Mouse (Mus musculus) embryonic facial prominence, embryonic 11.5 days (tissue): Measurements from ENCODE around the gene Col4a2. TPM values are rescaled to one million over a fixed set of nuclear protein-coding genes. Genes with fewer than 3 reads are reported as not detected.

Source experiments
- ATAC-seq: fragments of 200-750 bp; cut with Nextera tagmentation; replicated peaks from 2 replicates; pipeline ENCODE4 v1.8.0; 2017; ENCODE audit warnings: low read depth; ENCODE audit not compliant: insufficient number of reproducible peaks, low FRiP score, low TSS enrichment
- DNase-seq: peaks from one replicate; pipeline ENCODE4 v3.0.0-alpha.2; 2015; ENCODE audit warnings: low spot score
- H3K27ac ChIP-seq: fragments of 300-500 bp; sonication (generic); replicated peaks from 2 replicates; pipeline ENCODE4 v1.5.1; 2014; ENCODE audit warnings: mild to moderate bottlenecking, low read depth, low read length, control low read depth
- H3K27me3 ChIP-seq: fragments of 300-500 bp; sonication (generic); 2 replicates; pipeline ENCODE4 v1.6.1; 2014; ENCODE audit warnings: mild to moderate bottlenecking, low read length, moderate library complexity, mixed read lengths; ENCODE audit not compliant: control insufficient read depth, insufficient read depth
- H3K36me3 ChIP-seq: fragments of 300-500 bp; sonication (generic); replicated peaks from 2 replicates; pipeline ENCODE4 v1.6.1; 2014; ENCODE audit warnings: low read depth, mild to moderate bottlenecking, low read length, moderate library complexity, mixed read lengths; ENCODE audit not compliant: control insufficient read depth, insufficient read depth
- H3K4me1 ChIP-seq: fragments of 300-500 bp; sonication (generic); 2 replicates; pipeline ENCODE4 v1.6.1; 2014; ENCODE audit warnings: low read length, mixed read lengths; ENCODE audit not compliant: control insufficient read depth, insufficient read depth
- H3K4me2 ChIP-seq: fragments of 300-500 bp; sonication (generic); 2 replicates; pipeline ENCODE4 v1.6.1; 2014; ENCODE audit warnings: low read depth, mild to moderate bottlenecking, control low read depth, low read length, moderate library complexity
- H3K4me3 ChIP-seq: fragments of 300-500 bp; sonication (generic); 2 replicates; pipeline ENCODE4 v1.5.1; 2014; ENCODE audit warnings: low read depth, low read length, control low read depth
- H3K9ac ChIP-seq: fragments of 300-500 bp; sonication (generic); replicated peaks from 2 replicates; pipeline ENCODE4 v1.6.1; 2014; ENCODE audit warnings: mild to moderate bottlenecking, control low read depth, low read length
- H3K9me3 ChIP-seq: fragments of 300-500 bp; sonication (generic); replicated peaks from 2 replicates; pipeline ENCODE4 v1.6.1; 2016; ENCODE audit warnings: mild to moderate bottlenecking, low read length, inconsistent platforms, mixed read lengths; ENCODE audit not compliant: control insufficient read depth
- WGBS: fragments of 180-500 bp; shearing (Covaris S2); extraction: QIAGEN DNeasy Blood & Tissue Kit; methylation state at CpG from one replicate; pipeline ENCODE4 v1.1.7; 2014; 5-methylcytosine and 5-hydroxymethylcytosine counted together
- polyA plus RNA-seq: library from polyadenylated mRNA; unstranded; fragments of >200 nt; fragmentation: Nextera tagmentation; extraction: Ambion mirVana; gene quantifications from 2 replicates; pipeline ENCODE4 v1.2.1, GENCODE M21; 2014

Col4a2 gene
- polyA plus RNA-seq, 1 experiment from 2014 or later, result 26.7 TPM

DNA sequence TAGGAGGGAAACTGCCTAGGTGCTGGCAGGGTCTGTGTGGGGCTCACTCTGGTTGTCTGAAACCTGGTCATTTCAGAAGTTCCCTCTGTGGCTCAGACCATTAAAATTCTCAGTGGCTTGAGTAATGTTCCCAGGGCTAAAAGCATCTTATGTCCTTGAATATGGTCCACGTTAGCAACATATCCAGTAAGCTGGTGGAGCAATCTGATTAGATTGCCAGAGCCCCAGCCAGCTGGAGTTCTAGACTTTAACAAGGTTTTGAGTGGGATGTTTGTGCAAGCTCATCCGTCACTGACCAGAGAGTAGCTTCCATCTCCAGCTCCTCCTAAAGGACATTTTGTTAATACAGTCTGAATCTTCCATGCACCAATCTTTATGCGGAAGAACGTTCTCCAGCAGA is 72.2 kb downstream of the Col4a2 start:
- DNase-seq (no peak), ATAC-seq (no peak)
- Histone ChIP-seq H3K36me3 (no peaks in the 10 kb centered on the region), H3K9ac (no peak overlapping the region), H3K9me3 (no peaks in the 10 kb centered on the region), H3K4me1 (no peaks in the 10 kb centered on the region), H3K4me3 (no peak overlapping the region), H3K4me2 (no peak overlapping the region), H3K27me3 (no peaks in the 10 kb centered on the region), H3K27ac (no peak overlapping the region)
- WGBS, result 79% methylated on average over 4 of the region's 4 CpGs

DNA sequence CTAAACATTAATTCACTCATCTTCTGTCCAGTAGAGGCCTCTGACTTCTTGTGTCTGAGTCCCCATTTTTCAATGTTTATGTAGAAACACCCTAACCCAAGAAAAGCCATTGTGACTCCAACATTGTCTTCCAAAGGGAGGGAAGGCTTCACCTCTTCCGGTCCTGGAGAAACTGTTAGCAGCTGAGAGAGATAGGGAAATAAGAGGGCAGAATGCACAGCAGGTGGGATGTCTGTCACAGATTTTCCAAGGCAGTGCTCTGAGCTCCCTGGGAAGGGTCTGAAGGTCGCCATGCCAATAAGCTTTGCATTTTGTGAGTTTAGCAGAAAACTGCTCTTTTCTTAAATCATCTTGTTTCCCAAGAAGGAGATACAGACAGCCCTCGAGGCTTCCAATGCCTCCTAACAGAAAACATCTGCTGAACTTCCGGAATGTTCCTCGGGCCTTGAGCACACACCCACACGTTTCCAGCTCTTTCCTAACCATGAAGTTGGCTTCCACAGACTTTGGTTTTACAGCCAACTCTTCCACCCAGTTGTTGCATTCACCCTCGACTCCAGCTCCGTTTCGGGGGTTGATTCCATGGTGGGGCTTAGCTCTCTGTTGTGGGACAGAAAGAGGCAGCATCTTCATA is 72.8 kb downstream of the Col4a2 start:
- Histone ChIP-seq H3K9me3 (no peaks in the 10 kb centered on the region), H3K36me3 (no peaks in the 10 kb centered on the region), H3K27me3 (no peaks in the 10 kb centered on the region), H3K4me3 (no peak overlapping the region), H3K4me1 (no peaks in the 10 kb centered on the region), H3K27ac (no peak overlapping the region), H3K9ac (no peak overlapping the region), H3K4me2 (no peak overlapping the region)
- 60% methylated on average over 9 of the region's 9 CpGs for WGBS
- ATAC-seq, result no peak
- peak; percentile 59 for DNase-seq

DNA sequence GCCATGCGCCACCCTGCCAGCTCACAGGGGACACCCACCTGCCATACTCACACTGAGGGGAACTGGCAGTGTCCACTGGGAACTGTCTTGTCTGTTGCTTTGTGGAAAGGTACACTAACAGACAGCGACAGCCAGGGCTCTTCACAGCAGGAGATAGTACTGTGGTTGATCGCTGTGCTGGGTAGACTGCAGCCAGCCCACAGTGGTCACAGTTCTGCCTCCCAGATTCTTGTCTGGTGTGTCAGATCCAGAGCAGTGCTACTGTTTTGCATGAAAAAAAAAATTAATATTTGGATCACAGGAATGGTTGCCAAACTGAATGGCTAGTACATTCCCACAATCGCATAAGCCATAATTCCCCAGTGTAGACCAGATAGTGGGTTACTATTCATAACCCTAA is 74.7 kb downstream of the Col4a2 start:
- ATAC-seq (no peak), DNase-seq (no peak)
- no peaks in the 10 kb centered on the region for H3K4me1 ChIP-seq
- H3K4me2 ChIP-seq, result no peak overlapping the region
- no peaks in the 10 kb centered on the region for H3K27me3 ChIP-seq
- no peaks in the 10 kb centered on the region for H3K9me3 ChIP-seq
- H3K9ac ChIP-seq, result no peak overlapping the region
- H3K36me3 ChIP-seq, result no peaks in the 10 kb centered on the region
- H3K27ac ChIP-seq, result no peak overlapping the region
- no peak overlapping the region for H3K4me3 ChIP-seq
- WGBS, result 91% methylated on average over 4 of the region's 4 CpGs

DNA sequence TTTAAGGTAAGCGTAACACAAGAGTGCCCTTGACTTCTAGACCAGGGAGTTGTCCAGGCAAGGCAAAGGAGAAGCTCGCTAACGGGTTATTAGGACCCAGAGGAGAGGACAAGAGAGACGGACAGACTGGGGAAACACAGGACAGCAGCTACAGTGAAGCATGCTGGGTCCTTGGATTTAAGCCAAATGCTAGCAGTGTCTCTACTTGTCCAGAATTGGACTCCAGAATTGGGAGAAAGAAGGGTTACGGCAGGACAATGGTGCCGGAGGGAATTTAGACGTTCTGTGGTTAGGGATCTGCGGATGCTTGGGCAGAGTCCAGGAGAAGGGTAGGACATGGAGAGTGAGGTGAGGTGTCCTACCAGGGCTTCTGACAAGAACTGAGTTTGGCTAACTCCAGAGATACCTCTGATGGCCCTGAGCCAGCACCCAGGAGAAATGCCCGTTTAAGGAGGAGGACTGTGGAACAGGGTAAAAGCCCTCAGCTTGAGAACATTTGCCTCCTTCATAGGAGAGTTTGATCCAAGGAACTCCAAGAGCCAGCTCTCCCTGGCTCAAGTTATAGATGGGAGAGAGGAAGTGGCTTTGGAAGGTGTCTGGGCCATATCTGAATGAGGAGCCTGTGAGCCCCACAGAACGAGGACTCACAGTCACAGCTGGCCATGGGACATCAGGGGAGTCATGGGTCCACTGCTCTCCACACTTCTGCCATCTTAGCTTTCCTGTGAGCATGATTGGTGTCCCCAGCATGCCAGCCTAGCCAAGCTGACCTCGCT is 76.9 kb downstream of the Col4a2 start:
- H3K9me3 ChIP-seq, result no peaks in the 10 kb centered on the region
- no peak overlapping the region for H3K4me3 ChIP-seq
- 91% methylated on average over 11 of the region's 11 CpGs for WGBS
- H3K9ac ChIP-seq, result no peak overlapping the region
- no peak overlapping the region for H3K4me2 ChIP-seq
- no peaks in the 10 kb centered on the region for H3K36me3 ChIP-seq
- H3K27me3 ChIP-seq, result no peaks in the 10 kb centered on the region
- H3K4me1 ChIP-seq, result no peaks in the 10 kb centered on the region
- DNase-seq, result no peak
- no peak overlapping the region for H3K27ac ChIP-seq
- no peak for ATAC-seq

- Histone ChIP-seq H3K9ac (no peak overlapping the region), H3K27me3 (no peaks in the 10 kb centered on the region), H3K9me3 (no peaks in the 10 kb centered on the region), H3K27ac (no peak overlapping the region), H3K4me3 (no peak overlapping the region), H3K4me2 (no peak overlapping the region), H3K4me1 (no peaks in the 10 kb centered on the region), H3K36me3 (no peaks in the 10 kb centered on the region)
- 5% methylated on average over 1 of the region's 1 CpGs for WGBS
- DNase-seq (peak; percentile 84), ATAC-seq (no peak)
Measured at GRCm38 (mm10) chr8:11392739-11393138, 80.1 kb downstream of the Col4a2 start.

GRCm38 (mm10) chr8:11393161-11393560 is 80.6 kb downstream of the Col4a2 start:
- DNase-seq, result peak; percentile 46
- no peak overlapping the region for H3K9ac ChIP-seq
- H3K4me2 ChIP-seq, result no peak overlapping the region
- H3K27me3 ChIP-seq, result no peaks in the 10 kb centered on the region
- no peak overlapping the region for H3K27ac ChIP-seq
- no peaks in the 10 kb centered on the region for H3K36me3 ChIP-seq
- H3K9me3 ChIP-seq, result no peaks in the 10 kb centered on the region
- H3K4me3 ChIP-seq, result no peak overlapping the region
- 41% methylated on average over 7 of the region's 7 CpGs for WGBS
- no peaks in the 10 kb centered on the region for H3K4me1 ChIP-seq
- ATAC-seq, result no peak; the same call in 1 of the 2 replicates

DNA sequence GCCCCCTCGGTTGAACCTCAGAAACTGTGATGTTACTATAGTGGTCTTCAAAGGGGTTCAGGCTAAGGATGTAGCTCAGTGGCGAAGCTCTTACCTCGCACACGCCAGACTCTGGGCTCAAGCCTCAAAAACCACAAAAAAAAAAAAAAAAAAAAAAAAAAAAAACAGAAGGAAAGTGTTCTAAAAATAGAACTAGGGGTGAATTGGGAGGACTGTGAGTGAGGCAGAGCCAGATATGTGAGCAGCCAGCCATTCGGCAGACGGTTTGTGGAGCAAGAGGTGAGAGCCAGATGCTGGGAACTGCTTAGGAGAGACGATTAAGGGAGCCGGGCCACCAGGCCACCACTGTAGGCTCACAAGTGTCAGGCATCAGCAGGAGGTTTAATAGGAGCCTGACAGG is 81.0 kb downstream of the Col4a2 start:
- Histone ChIP-seq H3K4me3 (no peak overlapping the region), H3K9ac (no peak overlapping the region), H3K4me1 (no peaks in the 10 kb centered on the region), H3K9me3 (no peaks in the 10 kb centered on the region), H3K36me3 (no peaks in the 10 kb centered on the region), H3K4me2 (no peak overlapping the region), H3K27ac (no peak overlapping the region), H3K27me3 (no peaks in the 10 kb centered on the region)
- 38% methylated on average over 8 of the region's 8 CpGs for WGBS
- no peak for DNase-seq
- no peak for ATAC-seq

DNA sequence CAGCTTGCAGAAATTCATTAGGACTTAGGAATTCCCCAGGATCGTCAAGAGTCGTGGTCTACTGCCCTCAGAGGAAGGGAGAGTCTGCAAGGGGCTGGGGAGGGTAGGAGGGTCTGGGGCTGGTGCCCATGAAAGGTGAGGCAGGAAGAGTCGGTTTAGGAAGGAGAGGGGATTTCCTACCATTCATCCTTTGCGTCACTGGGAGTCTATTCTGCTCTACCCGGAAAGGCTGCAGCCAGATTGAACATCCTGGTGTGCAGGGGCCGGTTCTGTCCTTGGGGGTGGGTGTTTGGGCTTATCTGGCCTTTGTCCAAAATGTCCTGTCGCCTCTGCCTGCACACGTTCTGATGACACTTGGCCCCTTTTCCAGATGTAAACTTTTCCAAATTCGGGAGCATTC is 82.2 kb downstream of the Col4a2 start:
- 70% methylated on average over 9 of the region's 9 CpGs for WGBS
- no peak overlapping the region for H3K9ac ChIP-seq
- H3K27ac ChIP-seq, result no peak overlapping the region
- H3K4me2 ChIP-seq, result no peak overlapping the region
- ATAC-seq, result no peak
- H3K4me1 ChIP-seq, result no peaks in the 10 kb centered on the region
- no peak overlapping the region for H3K4me3 ChIP-seq
- DNase-seq, result no peak
- no peaks in the 10 kb centered on the region for H3K9me3 ChIP-seq
- H3K36me3 ChIP-seq, result no peaks in the 10 kb centered on the region
- no peaks in the 10 kb centered on the region for H3K27me3 ChIP-seq
